Mouse (Mus musculus): ENCODE results near the gene Gm10439. TPM values are rescaled to one million over a fixed set of nuclear protein-coding genes. Genes with fewer than 3 reads are reported as not detected.
"Not testable (repeated sequence)": the region's sequence is repeated elsewhere in the genome, so short reads cannot be mapped to it uniquely, and the experiment has no call there.

Gene Gm10439
- not detected for total RNA-seq (2021)
- long read RNA-seq, experiment 1: 0 reads
- long read RNA-seq, experiment 2: 0 reads

GRCm38 (mm10) chrX:149594270-149594669 lies at the start of gene Gm10439:
Gene Gm10439, plus strand, starts transcription at chrX:149594570.
- not testable (repeated sequence) for DNase-seq (ENCODE audit: low spot score in 2 of 2)

Other genes with a start within 250 kb of the Gm10439 start
- gene Gm15085, start 147.0 kb upstream of the Gm10439 start, total RNA-seq (2021): not detected
- gene Gm15097, start 189.9 kb downstream of the Gm10439 start, total RNA-seq (2021): not detected